Mouse (Mus musculus) frontal cortex, adult (tissue): ENCODE measurements around the gene 4930432M17Rik.
A peak's percentile ranks its signal among the peaks of the same experiment; 100 is the strongest.

ENCODE experiments used
- ATAC-seq: cut with Nextera tagmentation; 2 replicates; pipeline ENCODE4 v1.9.2; 2017; ENCODE audit warnings: mild to moderate bottlenecking, moderate library complexity, mixed read lengths; ENCODE audit not compliant: low TSS enrichment

4930432M17Rik gene

GRCm38 (mm10) chr3:121670462-121670861 is at the start of gene 4930432M17Rik:
TSS of gene 4930432M17Rik (plus strand) at chr3:121670762.
- ATAC-seq = no peak

GRCm38 (mm10) chr3:121625662-121626061 is 44.9 kb upstream of the 4930432M17Rik start:
- ATAC-seq = no peak

- no peak for ATAC-seq
Measured at GRCm38 (mm10) chr3:121626273-121626672, 44.3 kb upstream of the 4930432M17Rik start.

- no peak for ATAC-seq
Measured at GRCm38 (mm10) chr3:121628245-121628644, 42.3 kb upstream of the 4930432M17Rik start.

- ATAC-seq = no peak
Measured at GRCm38 (mm10) chr3:121630626-121631025, 39.9 kb upstream of the 4930432M17Rik start.

GRCm38 (mm10) chr3:121634963-121635362 is 35.6 kb upstream of the 4930432M17Rik start:
- no peak for ATAC-seq

- ATAC-seq = no peak
Measured at GRCm38 (mm10) chr3:121635505-121635904, 35.1 kb upstream of the 4930432M17Rik start.

GRCm38 (mm10) chr3:121636315-121636714 is 34.2 kb upstream of the 4930432M17Rik start:
- peak; percentile 79 for ATAC-seq

GRCm38 (mm10) chr3:121636748-121637147 is 33.8 kb upstream of the 4930432M17Rik start:
- ATAC-seq = no peak

GRCm38 (mm10) chr3:121637792-121638191 is 32.8 kb upstream of the 4930432M17Rik start:
- ATAC-seq = no peak

- no peak for ATAC-seq
Measured at GRCm38 (mm10) chr3:121638241-121638640, 32.3 kb upstream of the 4930432M17Rik start.

GRCm38 (mm10) chr3:121640611-121641010 is 30.0 kb upstream of the 4930432M17Rik start:
- ATAC-seq = no peak

GRCm38 (mm10) chr3:121643236-121643635 is 27.3 kb upstream of the 4930432M17Rik start:
- ATAC-seq = 0 out of 2 replicates have a peak, but pooled peaks have one; percentile 22

- no peak for ATAC-seq
Measured at GRCm38 (mm10) chr3:121645447-121645846, 25.1 kb upstream of the 4930432M17Rik start.

GRCm38 (mm10) chr3:121646364-121647048 is 24.1 kb upstream of the 4930432M17Rik start:
- ATAC-seq = no peak

GRCm38 (mm10) chr3:121648238-121648778 is 22.3 kb upstream of the 4930432M17Rik start:
- peak; percentile 90 for ATAC-seq

GRCm38 (mm10) chr3:121650052-121650671 is 20.4 kb upstream of the 4930432M17Rik start:
- ATAC-seq = no peak

- ATAC-seq = no peak
Measured at GRCm38 (mm10) chr3:121651710-121652109, 18.9 kb upstream of the 4930432M17Rik start.

- ATAC-seq = no peak
Measured at GRCm38 (mm10) chr3:121652186-121652585, 18.4 kb upstream of the 4930432M17Rik start.

GRCm38 (mm10) chr3:121656922-121657321 is 13.6 kb upstream of the 4930432M17Rik start:
- ATAC-seq = no peak

GRCm38 (mm10) chr3:121662705-121663469 is 7.7 kb upstream of the 4930432M17Rik start:
- no peak for ATAC-seq

GRCm38 (mm10) chr3:121663470-121663847 is 7.1 kb upstream of the 4930432M17Rik start:
- ATAC-seq = no peak
